Mouse (Mus musculus) ES-Bruce4 (cell line): ENCODE measurements at regions not wholly inside any gene's neighbourhood (a gene's known extent, or its start where the extent isn't known, plus 50 kb on each side); places are given as distances from the start of the nearest gene placed in this dataset.

ENCODE experiments used
- CTCF ChIP-seq: IDR thresholded peaks from one replicate; pipeline ENCODE4 v1.8.1; 2011; ENCODE audit warnings: low read depth, low read length
- POLR2A ChIP-seq: IDR thresholded peaks from one replicate; pipeline ENCODE4 v1.8.1; 2011; ENCODE audit warnings: low read length; ENCODE audit not compliant: insufficient read depth

GRCm38 (mm10) chr3:9345885-9346284 lies 264.0 kb downstream of the Zfp704 start:
- TF ChIP-seq CTCF (no peak), POLR2A (no peak)
